Mouse (Mus musculus): ENCODE data around the gene Cd44. TPM values are rescaled to one million over a fixed set of nuclear protein-coding genes. Genes with fewer than 3 reads are reported as not detected.

Cd44 gene
- polyA plus RNA-seq, 1 experiment from 2014 or later = 1.9 TPM

DNA sequence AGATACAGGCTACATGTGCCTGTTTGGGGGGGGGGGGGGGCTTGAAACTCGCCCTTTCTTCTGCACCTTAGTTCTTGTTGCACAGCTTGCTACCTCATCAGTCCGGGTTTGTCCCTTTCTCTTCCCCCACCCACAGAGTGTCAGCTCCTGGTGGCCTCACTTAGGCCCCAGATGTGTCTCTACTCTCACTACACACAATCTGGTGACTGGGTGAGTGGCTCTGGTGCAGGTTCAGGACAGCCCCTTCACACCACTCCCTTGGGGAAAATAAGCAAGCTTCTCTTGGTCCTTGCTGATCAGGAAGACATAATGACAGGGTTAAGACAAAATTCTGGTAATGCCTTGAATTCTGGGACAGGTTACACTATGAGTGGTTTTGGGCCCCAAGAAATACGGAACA lies 11.0 kb upstream of the Cd44 start:
- no peak overlapping the region for H3K4me3 ChIP-seq
- 65% methylated on average over 3 of the region's 3 CpGs for whole genome bisulfite sequencing
- no peak overlapping the region for H3K9ac ChIP-seq (replicated peaks)
- no peaks in the 10 kb centered on the region for H3K9me3 ChIP-seq
- no peaks in the 10 kb centered on the region for H3K4me1 ChIP-seq
- no peaks in the 10 kb centered on the region for H3K36me3 ChIP-seq
- H3K27me3 ChIP-seq = no peaks in the 10 kb centered on the region
- H3K27ac ChIP-seq (replicated peaks) = no peak overlapping the region
- no peak overlapping the region for H3K4me2 ChIP-seq (replicated peaks)
- no peak for ATAC-seq (replicated peaks)

DNA sequence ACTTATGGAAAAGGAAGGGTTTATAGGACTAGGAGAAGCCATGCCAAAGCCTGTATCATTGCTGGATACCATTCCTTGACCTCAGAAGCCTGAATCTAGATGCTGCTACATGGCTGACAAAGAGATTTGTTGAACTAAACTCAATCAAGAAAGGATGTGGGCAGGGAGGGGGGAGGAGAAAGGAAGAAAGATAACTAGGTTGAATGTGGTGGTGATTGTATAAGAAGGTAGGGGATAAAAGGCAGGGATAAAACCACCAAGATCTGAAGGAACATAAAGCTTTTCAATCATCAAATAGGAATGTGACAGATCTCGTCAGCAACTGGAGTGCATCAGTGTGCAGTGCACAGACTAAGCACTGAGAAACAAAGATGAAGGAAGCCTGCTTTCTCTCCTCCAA lies 7.9 kb upstream of the Cd44 start:
- no peaks in the 10 kb centered on the region for H3K36me3 ChIP-seq
- H3K27me3 ChIP-seq = no peaks in the 10 kb centered on the region
- ATAC-seq (replicated peaks) = no peak
- no peak overlapping the region for H3K4me3 ChIP-seq
- H3K4me2 ChIP-seq (replicated peaks) = no peak overlapping the region
- WGBS = 78% methylated on average over 1 of the region's 1 CpGs
- H3K9ac ChIP-seq (replicated peaks) = no peak overlapping the region
- no peak overlapping the region for H3K27ac ChIP-seq (replicated peaks)
- no peaks in the 10 kb centered on the region for H3K9me3 ChIP-seq
- H3K4me1 ChIP-seq = no peaks in the 10 kb centered on the region

DNA sequence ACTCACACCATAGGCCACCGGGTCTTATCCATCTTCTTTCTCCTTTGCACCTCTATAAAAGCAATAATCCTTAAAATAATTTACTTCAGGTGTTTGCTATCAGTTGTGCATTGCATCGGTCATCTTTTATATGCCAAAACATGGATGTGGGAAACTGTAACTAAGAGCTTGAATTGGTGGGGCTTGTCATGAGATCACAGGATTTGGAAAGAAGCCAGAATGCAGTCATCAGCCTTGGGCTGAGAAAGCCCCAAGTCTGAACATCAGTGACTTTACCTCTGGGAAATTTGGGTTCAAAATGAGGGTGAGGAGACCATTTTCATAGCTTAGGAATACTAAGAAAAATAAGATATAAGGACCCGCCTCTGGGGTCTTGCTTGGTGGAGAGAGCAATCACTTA lies 4.1 kb upstream of the Cd44 start:
- no peaks in the 10 kb centered on the region for H3K27me3 ChIP-seq
- ATAC-seq (replicated peaks) = no peak
- no peaks in the 10 kb centered on the region for H3K36me3 ChIP-seq
- no peak overlapping the region for H3K4me2 ChIP-seq (replicated peaks)
- no peaks in the 10 kb centered on the region for H3K9me3 ChIP-seq
- H3K9ac ChIP-seq (replicated peaks) = no peak overlapping the region
- WGBS = 74% methylated on average over 3 of the region's 3 CpGs
- H3K4me3 ChIP-seq = no peak overlapping the region
- no peak overlapping the region for H3K27ac ChIP-seq (replicated peaks)
- peaks cover 10% of the 10 kb centered on the region; the same call in 1 of the 2 replicates for H3K4me1 ChIP-seq

DNA sequence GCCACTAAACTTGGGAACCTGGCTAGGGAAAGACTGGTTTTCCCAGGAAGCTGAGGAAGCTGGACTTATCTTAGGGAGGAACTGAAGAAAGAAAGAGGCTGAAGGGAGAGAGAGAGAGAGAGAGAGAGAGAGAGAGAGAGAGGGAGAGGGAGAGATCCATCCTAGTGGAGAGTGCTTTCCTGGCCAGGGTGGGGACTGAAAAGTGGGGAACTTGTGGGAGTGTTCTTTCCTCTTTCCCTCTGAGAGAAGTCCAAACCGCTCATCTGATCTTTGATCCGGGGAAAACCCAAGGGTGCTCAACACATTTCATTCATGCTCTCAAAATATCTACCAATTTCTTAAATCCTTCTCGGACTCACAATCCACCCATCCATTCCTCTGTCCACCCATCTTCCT lies 361 bp upstream of the Cd44 start:
- H3K27ac ChIP-seq (replicated peaks) = no peak overlapping the region
- no peak overlapping the region for H3K9ac ChIP-seq (replicated peaks)
- WGBS = 14% methylated on average over 3 of the region's 3 CpGs
- no peaks in the 10 kb centered on the region for H3K9me3 ChIP-seq
- peak overlapping the region; percentile 57 for H3K4me2 ChIP-seq (replicated peaks)
- ATAC-seq (replicated peaks) = no peak
- H3K27me3 ChIP-seq = no peaks in the 10 kb centered on the region
- H3K4me3 ChIP-seq = peak overlapping the region; percentile 37
- H3K4me1 ChIP-seq = peaks cover 10% of the 10 kb centered on the region; the same call in 1 of the 2 replicates
- no peaks in the 10 kb centered on the region for H3K36me3 ChIP-seq

DNA sequence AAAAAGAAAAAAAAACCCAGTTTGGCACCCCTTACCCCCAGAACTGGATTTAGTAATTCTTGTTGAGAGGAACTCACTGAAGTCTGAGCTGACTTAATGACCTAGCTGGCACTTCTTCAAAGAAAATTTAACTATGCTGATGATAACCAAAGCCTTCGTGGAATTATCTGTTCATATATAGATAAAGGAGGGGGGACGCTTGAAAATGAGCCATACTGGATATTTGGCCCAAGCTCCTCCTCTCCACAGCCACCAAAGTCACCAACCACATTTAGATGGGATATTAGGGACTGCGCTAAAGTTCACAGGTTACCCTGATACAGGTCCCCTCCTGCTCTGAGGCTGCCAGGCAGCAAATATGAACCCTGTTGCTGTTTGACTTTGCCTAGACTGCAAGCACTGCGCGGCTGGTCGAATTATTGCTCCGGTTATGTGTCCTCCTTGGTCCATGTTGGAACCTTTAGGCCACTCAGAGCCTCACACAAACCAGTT lies 1.2 kb downstream of the Cd44 start:
- no peak overlapping the region for H3K9ac ChIP-seq (replicated peaks)
- no peaks in the 10 kb centered on the region for H3K36me3 ChIP-seq
- H3K4me3 ChIP-seq = no peak overlapping the region
- H3K27ac ChIP-seq (replicated peaks) = no peak overlapping the region
- no peak for ATAC-seq (replicated peaks)
- peaks cover 10% of the 10 kb centered on the region; the same call in 1 of the 2 replicates for H3K4me1 ChIP-seq
- H3K9me3 ChIP-seq = no peaks in the 10 kb centered on the region
- 60% methylated on average over 7 of the region's 7 CpGs for WGBS
- no peak overlapping the region for H3K4me2 ChIP-seq (replicated peaks)
- no peaks in the 10 kb centered on the region for H3K27me3 ChIP-seq

DNA sequence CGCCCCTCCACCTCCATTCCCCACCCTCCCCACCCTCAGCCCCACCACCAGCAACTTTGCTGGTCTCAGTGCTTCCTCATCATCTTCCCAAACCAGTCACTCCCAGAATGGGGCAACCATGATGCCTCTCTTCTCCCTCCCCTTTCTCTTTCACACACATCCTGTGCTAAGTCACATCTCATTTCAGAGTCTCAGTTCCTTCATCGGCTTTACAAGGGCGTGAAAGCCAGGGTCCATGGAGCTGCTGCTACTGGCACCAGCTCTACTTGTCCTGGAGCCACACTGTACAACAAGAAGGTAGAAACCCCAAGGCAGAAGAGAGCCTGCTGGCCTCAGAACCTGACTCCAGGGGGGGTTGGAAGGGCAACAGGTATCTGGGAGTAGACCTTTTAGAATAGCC lies 2.2 kb downstream of the Cd44 start:
- Histone ChIP-seq H3K27me3 (no peaks in the 10 kb centered on the region), H3K4me2 (replicated peaks) (no peak overlapping the region), H3K27ac (replicated peaks) (no peak overlapping the region), H3K4me3 (no peak overlapping the region), H3K9ac (replicated peaks) (no peak overlapping the region), H3K4me1 (peaks cover 10% of the 10 kb centered on the region; the same call in 1 of the 2 replicates), H3K9me3 (no peaks in the 10 kb centered on the region), H3K36me3 (no peaks in the 10 kb centered on the region)
- ATAC-seq (replicated peaks) = no peak
- 79% methylated on average over 3 of the region's 3 CpGs for WGBS

DNA sequence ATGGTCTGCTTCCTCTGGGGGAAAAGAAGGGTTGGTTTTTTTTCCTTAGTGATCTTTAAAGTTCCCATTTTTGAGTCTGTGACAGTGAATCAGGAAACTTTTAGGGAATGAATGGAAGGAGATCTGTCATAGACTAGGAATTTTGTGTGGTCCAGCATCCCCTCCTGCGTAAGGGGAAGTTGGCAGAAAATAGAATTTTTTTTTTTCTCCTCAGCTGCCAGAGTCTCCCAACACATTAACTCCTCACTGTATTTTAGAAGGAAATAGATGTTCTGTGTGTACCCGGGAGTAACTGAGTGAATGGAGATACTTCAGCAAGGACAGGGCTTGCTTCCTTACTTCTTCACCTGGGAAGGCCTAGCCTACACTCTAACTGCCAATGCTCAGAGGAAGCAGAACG lies 2.9 kb downstream of the Cd44 start:
- no peak for ATAC-seq (replicated peaks)
- no peak overlapping the region for H3K4me2 ChIP-seq (replicated peaks)
- H3K27me3 ChIP-seq = no peaks in the 10 kb centered on the region
- no peaks in the 10 kb centered on the region for H3K36me3 ChIP-seq
- H3K4me3 ChIP-seq = no peak overlapping the region
- H3K4me1 ChIP-seq = peaks cover 10% of the 10 kb centered on the region; the same call in 1 of the 2 replicates
- 88% methylated on average over 3 of the region's 3 CpGs for WGBS
- no peak overlapping the region for H3K9ac ChIP-seq (replicated peaks)
- H3K27ac ChIP-seq (replicated peaks) = no peak overlapping the region
- no peaks in the 10 kb centered on the region for H3K9me3 ChIP-seq

DNA sequence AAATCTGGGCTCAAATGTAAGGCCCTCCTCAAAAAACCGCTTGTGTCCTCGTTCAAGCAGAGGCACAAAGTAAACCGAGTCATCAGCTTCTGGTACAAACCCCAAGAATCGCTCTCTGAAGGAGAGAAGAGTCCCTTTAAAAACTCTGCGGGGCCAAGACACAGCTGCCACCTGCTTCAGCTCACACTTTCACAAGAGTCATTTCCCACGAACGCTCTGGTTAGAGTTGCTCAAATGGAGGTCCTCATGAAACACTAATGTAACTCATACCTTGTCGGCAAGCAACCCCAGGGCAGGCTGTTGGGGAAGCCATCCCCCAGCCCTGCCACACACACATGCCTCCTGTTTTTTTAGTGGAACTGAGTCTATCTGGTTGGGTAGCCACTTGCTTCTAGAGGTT lies 5.3 kb downstream of the Cd44 start:
- Histone ChIP-seq H3K4me2 (replicated peaks) (no peak overlapping the region), H3K4me1 (peaks cover 5% of the 10 kb centered on the region; the same call in 1 of the 2 replicates), H3K27ac (replicated peaks) (no peak overlapping the region), H3K36me3 (no peaks in the 10 kb centered on the region), H3K4me3 (no peak overlapping the region), H3K27me3 (no peaks in the 10 kb centered on the region), H3K9me3 (no peaks in the 10 kb centered on the region), H3K9ac (replicated peaks) (no peak overlapping the region)
- WGBS = 89% methylated on average over 8 of the region's 8 CpGs
- no peak for ATAC-seq (replicated peaks)

DNA sequence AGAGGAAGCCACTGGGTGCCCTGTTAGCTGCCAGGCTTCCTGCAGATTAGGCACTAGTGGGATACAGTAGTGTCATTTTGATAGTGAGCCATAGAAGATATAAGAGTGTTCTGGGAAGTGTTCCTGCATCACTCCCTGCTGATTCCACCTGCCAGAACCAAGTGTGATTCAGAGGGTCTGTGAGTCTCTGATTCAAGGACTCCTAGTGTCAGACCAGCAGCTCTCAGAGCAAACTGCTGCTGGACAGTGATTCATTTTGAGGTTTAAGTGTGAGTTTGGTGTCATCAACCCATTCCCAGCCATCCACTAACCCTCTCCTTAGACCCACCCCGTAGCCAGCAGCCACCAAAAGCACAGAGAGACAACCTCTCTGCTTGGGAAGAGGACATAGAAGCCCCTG lies 6.3 kb downstream of the Cd44 start:
- H3K27ac ChIP-seq (replicated peaks) = no peak overlapping the region
- no peaks in the 10 kb centered on the region for H3K27me3 ChIP-seq
- no peaks in the 10 kb centered on the region for H3K9me3 ChIP-seq
- ATAC-seq (replicated peaks) = no peak
- H3K9ac ChIP-seq (replicated peaks) = no peak overlapping the region
- H3K4me3 ChIP-seq = no peak overlapping the region
- H3K4me2 ChIP-seq (replicated peaks) = no peak overlapping the region
- WGBS = 74% methylated on average over 1 of the region's 1 CpGs
- no peaks in the 10 kb centered on the region for H3K36me3 ChIP-seq
- H3K4me1 ChIP-seq = no peaks in the 10 kb centered on the region

DNA sequence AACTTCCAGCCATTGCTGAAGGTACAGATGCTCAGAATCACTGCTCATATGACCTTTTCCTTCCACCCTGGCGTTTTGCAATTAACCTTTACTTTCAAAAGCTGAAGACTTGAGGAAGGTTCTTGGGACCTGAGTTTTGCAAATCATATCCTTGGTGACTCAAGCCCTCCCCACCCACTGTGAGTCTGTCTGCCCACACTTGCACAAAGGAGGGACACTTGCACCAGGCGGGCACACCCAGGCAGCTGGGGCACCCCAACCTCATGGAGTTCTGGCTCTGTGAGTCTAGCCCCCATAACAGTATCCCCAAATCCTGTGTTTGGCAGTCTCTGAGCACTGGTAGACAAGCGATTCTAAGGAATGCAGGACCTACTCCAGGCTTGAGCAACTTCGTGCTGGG lies 6.7 kb downstream of the Cd44 start:
- Histone ChIP-seq H3K9ac (replicated peaks) (no peak overlapping the region), H3K4me2 (replicated peaks) (no peak overlapping the region), H3K27me3 (no peaks in the 10 kb centered on the region), H3K36me3 (no peaks in the 10 kb centered on the region), H3K9me3 (no peaks in the 10 kb centered on the region), H3K4me1 (no peaks in the 10 kb centered on the region), H3K4me3 (no peak overlapping the region), H3K27ac (replicated peaks) (no peak overlapping the region)
- no peak for ATAC-seq (replicated peaks)
- WGBS = 76% methylated on average over 4 of the region's 4 CpGs

DNA sequence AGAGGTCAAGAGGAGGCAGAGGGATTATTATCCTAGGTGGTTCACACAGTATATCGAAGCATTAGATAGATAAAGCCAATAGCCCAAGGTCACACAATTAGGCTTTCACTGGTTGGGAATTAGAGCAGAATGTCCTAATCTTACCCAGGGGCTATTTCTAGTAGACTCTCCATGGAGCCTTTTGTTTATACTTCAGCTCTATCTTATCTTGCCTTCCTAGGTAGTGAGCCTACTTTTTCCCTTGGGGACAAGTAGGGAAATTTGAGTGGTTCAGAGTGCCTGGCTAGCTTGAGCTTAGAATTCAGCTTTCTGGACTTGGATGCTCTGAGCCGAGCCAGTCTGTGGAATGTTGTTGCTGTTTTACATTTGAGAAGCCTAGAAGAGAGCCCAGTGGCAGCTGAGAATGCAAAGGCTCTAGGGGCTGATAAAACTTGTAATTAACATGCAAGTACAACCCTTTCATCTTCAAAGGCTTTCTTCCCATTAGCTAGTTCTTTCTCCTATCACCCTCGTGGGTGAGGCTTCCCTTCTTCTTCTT lies 12.7 kb downstream of the Cd44 start:
- Histone ChIP-seq H3K36me3 (no peaks in the 10 kb centered on the region), H3K9ac (replicated peaks) (no peak overlapping the region), H3K27me3 (no peaks in the 10 kb centered on the region), H3K4me2 (replicated peaks) (no peak overlapping the region), H3K4me1 (no peaks in the 10 kb centered on the region), H3K4me3 (no peak overlapping the region), H3K9me3 (no peaks in the 10 kb centered on the region), H3K27ac (replicated peaks) (no peak overlapping the region)
- WGBS = 33% methylated on average over 3 of the region's 3 CpGs
- ATAC-seq (replicated peaks) = no peak

DNA sequence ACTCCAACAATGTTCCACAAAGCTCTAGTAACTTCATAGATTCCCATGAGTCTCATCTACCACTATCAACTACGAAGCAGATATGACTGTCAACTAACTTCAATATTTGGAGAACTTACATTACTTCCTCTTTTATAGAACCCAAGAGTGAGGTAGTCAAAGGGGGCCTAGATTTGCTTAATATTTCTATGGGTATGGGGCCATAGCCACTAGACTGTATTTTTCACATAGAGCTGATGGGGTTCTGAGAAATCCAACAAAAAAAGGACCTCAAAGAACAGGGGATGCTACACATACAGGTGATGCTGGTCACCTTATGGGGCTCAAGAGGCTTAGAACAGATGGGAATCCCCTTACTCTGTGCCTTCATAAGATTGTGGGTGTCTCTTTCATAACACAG lies 14.3 kb downstream of the Cd44 start:
- H3K9ac ChIP-seq (replicated peaks) = no peak overlapping the region
- H3K4me2 ChIP-seq (replicated peaks) = no peak overlapping the region
- no peaks in the 10 kb centered on the region for H3K36me3 ChIP-seq
- no peak for ATAC-seq (replicated peaks)
- WGBS = 90% methylated on average over 1 of the region's 1 CpGs
- H3K27ac ChIP-seq (replicated peaks) = no peak overlapping the region
- H3K4me1 ChIP-seq = no peaks in the 10 kb centered on the region
- no peaks in the 10 kb centered on the region for H3K27me3 ChIP-seq
- H3K4me3 ChIP-seq = no peak overlapping the region
- H3K9me3 ChIP-seq = no peaks in the 10 kb centered on the region

DNA sequence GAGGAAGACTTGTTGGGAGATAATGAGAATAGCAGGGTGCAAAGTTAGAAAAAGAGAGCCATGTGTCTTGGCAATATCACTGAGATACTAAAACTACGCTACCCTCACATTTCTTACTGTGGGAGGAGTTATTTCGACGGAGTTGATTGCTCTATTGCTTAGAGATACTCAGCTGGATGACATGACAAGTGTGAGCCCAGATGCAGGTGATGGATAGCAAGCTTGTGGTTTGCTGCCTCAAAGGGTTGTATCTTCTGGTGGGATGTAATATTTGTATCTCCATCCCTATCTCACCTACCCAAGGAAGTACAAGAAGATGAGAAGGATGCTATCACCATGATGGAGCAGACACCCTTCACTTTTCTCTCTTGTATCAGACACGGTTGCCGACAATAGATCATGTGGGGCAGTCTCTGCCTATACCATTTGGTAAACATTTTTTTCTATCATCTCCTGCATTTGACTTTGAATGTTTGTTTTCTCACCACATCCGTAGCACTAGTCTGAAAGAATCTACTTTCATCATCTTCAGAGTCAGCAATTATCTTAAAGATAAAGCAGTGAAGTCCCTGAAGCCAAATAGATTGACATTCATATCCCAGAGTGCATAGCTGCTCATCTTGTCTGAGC lies 15.0 kb downstream of the Cd44 start:
- Histone ChIP-seq H3K4me1 (no peaks in the 10 kb centered on the region), H3K27me3 (no peaks in the 10 kb centered on the region), H3K36me3 (no peaks in the 10 kb centered on the region), H3K9me3 (no peaks in the 10 kb centered on the region), H3K4me3 (no peak overlapping the region), H3K4me2 (replicated peaks) (no peak overlapping the region), H3K9ac (replicated peaks) (no peak overlapping the region), H3K27ac (replicated peaks) (no peak overlapping the region)
- no peak for ATAC-seq (replicated peaks)
- 91% methylated on average over 6 of the region's 6 CpGs for WGBS
